Mouse (Mus musculus) CD4-positive naive resting alpha-beta T cell, adult 76 days (primary cell): Measurements from ENCODE around the gene 2310034G01Rik. TPM values are rescaled to one million over a fixed set of nuclear protein-coding genes. Genes with fewer than 3 reads are reported as not detected.

Source experiments
- total RNA-seq: library from RNA; stranded (reverse); gene quantifications from one replicate; pipeline ENCODE4 v1.2.4, GENCODE M21; 2023

The 2310034G01Rik gene
- not detected for total RNA-seq

DNA sequence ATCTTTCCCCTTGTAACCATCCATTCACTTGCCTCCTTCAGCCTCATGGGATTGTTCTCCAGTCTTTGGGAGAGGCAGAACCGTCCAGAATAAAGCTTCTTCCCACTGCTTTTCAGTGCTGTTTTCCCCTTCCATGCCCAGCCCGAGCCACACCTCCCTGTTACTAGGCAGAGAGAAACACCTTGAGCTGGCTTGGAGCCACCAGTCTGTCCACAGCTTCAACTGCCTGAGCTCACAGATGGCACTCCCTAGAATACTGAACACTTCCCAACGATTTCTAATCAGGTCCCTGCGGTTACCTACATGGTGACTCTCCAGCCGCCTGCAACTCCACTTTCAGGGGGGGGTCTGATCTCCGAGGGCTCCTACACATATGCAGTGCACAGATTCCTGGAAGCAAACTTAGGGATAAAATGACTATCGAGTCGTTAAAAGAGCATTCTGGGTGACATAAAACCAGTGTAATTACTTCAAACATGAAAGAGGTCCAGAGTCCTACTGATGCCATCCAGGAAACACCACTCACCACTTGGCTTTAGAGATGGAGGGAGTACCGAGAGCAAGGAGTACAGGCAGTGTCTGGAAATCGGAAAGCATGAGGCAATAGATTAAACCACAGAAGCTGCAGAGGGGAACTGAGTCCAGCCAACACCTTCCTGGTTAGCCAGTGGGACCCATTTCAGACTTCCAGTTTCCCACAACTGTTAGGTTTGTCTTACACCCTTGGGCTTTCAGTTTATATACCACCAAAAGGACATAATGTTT lies at the start of gene 2310034G01Rik:
Gene 2310034G01Rik, minus strand, starts transcription at position 135 of the 765 bp plus-strand sequence.

DNA sequence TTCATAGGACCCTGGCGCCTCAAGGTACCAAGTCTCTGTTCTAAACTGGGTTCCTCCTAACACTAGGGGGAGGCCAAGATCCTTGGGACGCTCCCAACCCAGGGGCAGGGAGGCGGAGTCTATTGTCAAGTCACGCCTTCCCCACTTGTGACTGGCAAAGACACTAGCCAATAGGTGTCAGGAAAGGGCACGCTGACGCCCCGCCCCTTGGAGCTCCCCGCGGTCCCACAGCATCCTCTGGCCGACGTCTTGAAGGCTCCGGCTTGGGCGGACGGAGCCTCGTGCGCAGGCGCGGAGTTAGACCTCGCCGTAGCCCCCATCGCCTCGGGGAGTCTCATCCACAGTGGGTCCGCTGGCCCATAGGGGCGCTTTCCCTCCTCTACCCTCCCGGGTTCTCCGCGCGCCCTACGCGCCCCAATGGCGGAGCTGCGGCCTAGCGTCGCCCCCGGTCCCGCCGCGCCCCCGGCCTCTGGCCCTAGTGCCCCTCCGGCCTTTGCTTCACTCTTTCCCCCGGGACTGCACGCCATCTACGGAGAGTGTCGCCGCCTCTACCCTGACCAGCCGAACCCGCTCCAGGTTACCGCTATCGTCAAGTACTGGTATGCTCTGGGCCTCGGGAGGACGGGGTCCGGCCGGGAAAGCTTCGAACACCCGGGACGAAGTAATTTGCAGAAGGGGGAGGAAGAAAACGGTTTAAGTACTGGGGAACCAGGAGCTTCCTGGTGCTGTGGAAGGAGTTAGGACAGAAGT lies 46.8 kb upstream of the 2310034G01Rik start, which contains the start of gene Sufu:
Gene Sufu, plus strand, starts transcription at position 211 of the 750 bp plus-strand sequence.

DNA sequence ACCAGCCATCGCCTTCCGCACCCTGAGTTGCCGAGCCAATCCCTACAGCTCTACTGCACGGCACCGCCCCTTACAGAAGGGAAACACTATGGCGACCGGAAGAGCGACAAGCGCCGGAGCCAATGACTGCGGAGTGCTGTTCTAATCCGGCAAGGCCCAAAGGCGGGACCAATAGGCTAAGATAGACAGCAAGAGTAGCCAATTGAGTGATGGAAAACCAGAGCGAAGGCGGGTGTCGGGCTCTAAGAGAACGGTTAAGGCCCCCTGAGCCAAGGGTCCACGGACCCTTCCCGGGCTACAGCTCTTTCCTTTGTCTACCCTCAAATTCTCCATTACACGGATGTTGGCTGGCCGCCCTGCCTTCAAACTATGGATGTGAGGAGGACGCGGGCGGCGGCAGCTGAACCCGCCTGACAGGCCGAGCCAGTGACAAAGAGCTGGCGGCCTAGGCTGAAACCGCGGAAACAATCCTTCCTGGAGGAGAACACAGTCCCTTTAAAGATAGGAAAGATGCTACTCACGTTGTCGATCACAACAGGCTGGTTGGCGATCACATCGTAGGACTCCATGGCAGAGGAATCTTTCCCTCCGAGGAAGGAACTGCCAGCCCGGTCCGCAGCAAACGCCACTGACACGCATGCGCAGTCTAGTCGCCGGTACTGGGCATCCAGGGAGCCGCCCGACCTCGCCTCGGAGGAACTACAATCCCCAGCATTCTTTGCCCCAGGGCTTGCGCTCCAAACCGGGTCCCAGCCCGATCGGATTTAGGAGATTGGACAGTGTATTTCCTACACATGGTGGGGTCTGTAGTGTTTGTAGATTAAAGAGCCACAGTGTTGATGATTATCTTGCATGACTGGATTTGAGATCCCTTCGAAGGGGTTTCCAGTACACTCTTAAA lies 45.3 kb upstream of the 2310034G01Rik start, which contains the start of gene Actr1a:
Gene Actr1a, minus strand, starts transcription at position 640 of the 901 bp plus-strand sequence.

DNA sequence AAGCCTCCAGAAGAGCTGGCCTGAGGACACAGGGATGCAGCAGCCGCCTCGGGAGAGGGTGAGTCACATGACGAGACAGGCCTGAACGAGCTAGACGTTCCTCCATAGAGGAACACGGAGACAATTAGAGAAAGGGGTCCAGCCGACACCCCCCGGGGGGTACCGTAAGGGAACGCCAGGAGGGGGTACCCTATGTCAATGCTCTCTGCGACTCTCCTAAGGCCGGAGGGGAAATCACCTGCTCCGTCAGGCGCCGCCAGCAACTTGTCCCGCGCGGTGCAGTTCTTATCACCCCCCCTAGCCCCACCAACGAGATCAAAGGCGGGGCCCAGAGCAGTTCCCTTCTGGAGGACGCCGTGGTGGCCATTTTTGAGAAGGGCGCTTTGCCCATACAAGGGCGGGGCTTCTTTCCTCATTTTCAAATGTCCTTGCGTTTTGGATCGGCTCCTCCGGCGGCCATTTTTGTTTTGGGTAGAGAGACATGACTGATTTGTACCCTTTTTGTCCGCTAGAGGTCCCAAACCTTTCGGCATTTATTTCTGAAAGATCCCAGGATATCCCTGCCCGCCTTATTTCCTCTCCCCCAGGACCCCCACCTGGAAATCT lies 11.7 kb downstream of the 2310034G01Rik start, which contains the start of gene Cuedc2:
Gene Cuedc2, minus strand, starts transcription at position 372 of the 606 bp plus-strand sequence.

DNA sequence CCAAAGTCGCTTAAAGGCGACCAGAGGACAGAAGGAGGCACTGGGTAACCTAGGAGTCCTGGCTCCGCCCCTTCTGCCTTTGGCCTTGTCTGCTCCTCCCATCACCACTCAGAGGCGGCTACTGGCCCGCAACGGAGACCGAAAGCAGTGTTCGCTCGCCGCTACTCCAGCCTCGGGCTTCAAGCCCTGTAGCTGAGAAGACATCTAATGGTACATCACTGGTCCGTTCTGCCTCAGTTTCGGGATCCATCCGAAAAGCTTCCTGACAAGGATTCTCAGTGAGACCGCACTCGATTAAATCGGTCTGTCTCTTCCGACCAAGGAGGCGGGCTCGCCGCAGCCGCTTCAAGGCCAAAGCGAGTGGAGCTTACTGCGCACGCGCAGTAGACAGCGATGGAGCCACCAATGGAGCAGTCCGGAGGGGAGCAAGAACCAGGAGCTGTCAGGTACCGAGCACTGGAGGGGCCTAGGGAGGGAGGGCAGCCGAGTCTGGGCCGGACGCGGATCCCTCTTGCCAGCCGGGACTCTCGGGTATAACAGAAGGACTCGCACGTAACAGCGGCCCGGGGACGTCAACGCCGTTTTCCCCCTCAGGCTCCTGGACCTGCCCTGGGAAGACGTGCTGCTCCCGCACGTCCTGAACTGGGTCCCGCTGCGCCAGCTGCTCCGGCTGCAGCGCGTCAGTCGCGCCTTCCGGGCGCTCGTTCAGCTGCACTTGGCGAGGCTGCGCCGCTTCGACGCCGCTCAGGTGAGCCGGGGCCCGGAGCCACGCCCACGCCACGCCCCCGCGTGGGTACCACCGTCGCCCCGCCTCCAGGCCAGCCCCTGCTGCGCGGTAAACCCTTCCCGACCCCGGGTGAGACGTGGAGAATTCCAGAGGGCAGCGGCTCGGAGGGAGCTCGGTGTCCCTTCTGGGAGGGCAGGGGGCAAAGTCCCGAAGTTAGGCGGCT lies 21.7 kb downstream of the 2310034G01Rik start, which contains the start of gene Fbxl15:
Gene Fbxl15, plus strand, starts transcription at position 104 of the 950 bp plus-strand sequence.

DNA sequence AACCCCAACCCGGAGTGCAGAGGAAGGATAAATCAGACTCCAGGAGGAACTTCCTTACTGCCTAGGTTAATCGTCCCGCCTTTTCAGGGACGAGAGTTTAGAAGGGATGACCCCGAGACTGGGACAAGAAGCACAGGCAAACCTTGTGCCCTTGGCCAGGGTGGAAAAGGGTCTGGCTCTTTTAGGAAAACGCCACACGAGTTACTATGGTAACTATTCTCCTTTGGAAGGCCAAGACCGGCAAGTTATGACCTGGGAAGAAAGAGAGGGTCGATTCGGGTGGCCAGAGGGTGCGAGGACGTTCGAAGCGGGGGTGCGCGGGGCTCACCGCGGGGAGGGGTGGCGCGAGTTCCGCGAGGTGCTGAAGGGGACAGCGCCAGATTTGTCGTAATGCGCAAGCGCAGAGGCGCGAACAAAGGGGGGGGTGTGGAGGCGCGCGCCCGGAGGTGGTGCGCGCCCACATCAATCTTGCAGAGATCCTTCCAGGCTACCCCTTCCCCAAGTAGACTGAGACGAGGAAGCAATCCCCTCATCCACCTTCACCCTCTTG lies 23.3 kb downstream of the 2310034G01Rik start, which contains the start of gene Psd:
Gene Psd, minus strand, starts transcription at position 401 of the 550 bp plus-strand sequence.

DNA sequence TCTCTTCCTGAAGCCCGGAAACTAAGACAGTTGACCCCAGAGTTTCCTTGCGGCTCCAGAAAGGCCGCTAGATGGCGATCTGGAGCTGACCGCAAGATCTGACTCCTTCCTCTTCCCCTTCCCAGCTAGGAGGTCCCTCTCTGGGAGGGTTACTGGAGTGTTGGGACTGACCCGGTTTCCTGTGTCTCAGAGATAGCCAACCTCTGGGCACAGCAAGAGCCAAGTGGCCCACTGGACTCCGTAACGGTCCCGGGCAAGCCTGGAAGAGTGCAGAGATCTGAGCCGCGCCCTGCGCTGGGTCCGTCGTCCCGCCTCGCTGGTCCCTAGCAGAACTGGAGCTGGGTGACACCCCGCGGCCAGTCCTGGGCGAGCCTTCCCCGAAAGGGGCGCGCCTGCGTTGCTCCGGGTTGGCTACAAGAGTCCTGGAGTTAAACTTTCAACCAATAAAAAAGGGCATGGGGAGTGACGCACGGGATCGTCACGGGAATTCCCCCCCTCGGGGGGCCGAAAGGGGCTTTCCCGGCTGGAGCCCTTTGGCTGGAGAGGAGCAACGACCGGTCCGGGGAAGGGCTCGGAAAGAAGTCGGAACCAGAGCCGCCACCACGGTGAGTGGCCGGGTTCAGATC lies 45.8 kb downstream of the 2310034G01Rik start, which contains the start of gene Nfkb2:
Gene Nfkb2, plus strand, starts transcription at position 105 of the 626 bp plus-strand sequence.

Other genes with a start within 250 kb of the 2310034G01Rik start
- gene Elovl3, start 218.4 kb downstream of the 2310034G01Rik start, total RNA-seq, result not detected
- not detected for gene Pitx3, start 202.0 kb downstream of the 2310034G01Rik start, total RNA-seq
- 97.0 TPM for gene Gbf1, start 197.8 kb downstream of the 2310034G01Rik start, total RNA-seq
- 98.9 TPM for gene Nfkb2, start 46.0 kb downstream of the 2310034G01Rik start, total RNA-seq
- 0.21 TPM for gene Psd, start 23.1 kb downstream of the 2310034G01Rik start, total RNA-seq
- gene Fbxl15, start 22.1 kb downstream of the 2310034G01Rik start, total RNA-seq, result 4.1 TPM
- gene Cuedc2, start 11.6 kb downstream of the 2310034G01Rik start, total RNA-seq, result 23.6 TPM
- gene Mfsd13a, start 9.2 kb downstream of the 2310034G01Rik start, total RNA-seq, result 4.6 TPM
- gene Actr1a, start 45.4 kb upstream of the 2310034G01Rik start, total RNA-seq, result 107 TPM
- gene Sufu, start 46.6 kb upstream of the 2310034G01Rik start, total RNA-seq, result 42.5 TPM
- 44.5 TPM for gene Trim8, start 151.4 kb upstream of the 2310034G01Rik start, total RNA-seq
- gene Arl3, start 222.9 kb upstream of the 2310034G01Rik start, total RNA-seq, result 8.0 TPM
- 12.8 TPM for gene Sfxn2, start 223.1 kb upstream of the 2310034G01Rik start, total RNA-seq
- gene Wbp1l, start 248.8 kb upstream of the 2310034G01Rik start, total RNA-seq, result 76.4 TPM